Mouse (Mus musculus) heart, embryonic 10.5 days (tissue): ENCODE results near the gene Olfr958. TPM values are rescaled to one million over a fixed set of nuclear protein-coding genes. Genes with fewer than 3 reads are reported as not detected.

Experiments
- DNase-seq: peaks from one replicate; pipeline ENCODE4 v3.0.0-alpha.2; 2017; ENCODE audit warnings: low spot score
- H3K27ac ChIP-seq: fragments of 300-500 bp; sonication (generic); 2 replicates; pipeline ENCODE4 v1.5.1; 2016; ENCODE audit warnings: mild to moderate bottlenecking
- H3K27me3 ChIP-seq: fragments of 300-500 bp; sonication (generic); 2 replicates; pipeline ENCODE4 v1.6.1; 2016; ENCODE audit warnings: mild to moderate bottlenecking; ENCODE audit not compliant: poor library complexity, insufficient read depth, severe bottlenecking
- H3K36me3 ChIP-seq: fragments of 300-500 bp; sonication (generic); 2 replicates; pipeline ENCODE4 v1.6.1; 2016; ENCODE audit warnings: mild to moderate bottlenecking, moderate library complexity
- H3K4me1 ChIP-seq: fragments of 300-500 bp; sonication (generic); 2 replicates; pipeline ENCODE4 v1.6.1; 2016; ENCODE audit warnings: mild to moderate bottlenecking
- H3K4me3 ChIP-seq: fragments of 300-500 bp; sonication (generic); 2 replicates; pipeline ENCODE4 v1.5.1; 2016; ENCODE audit warnings: mild to moderate bottlenecking, moderate library complexity
- H3K9me3 ChIP-seq: fragments of 300-500 bp; sonication (generic); 2 replicates; pipeline ENCODE4 v1.6.1; 2016; ENCODE audit warnings: mild to moderate bottlenecking, moderate library complexity
- WGBS: fragments of 180-500 bp; shearing (Covaris S2); methylation state at CpG from one replicate; pipeline ENCODE4 v1.1.7; 2016; 5-methylcytosine and 5-hydroxymethylcytosine counted together
- polyA plus RNA-seq: library from polyadenylated mRNA; unstranded; fragments of >200 nt; fragmentation: Nextera tagmentation; extraction: Ambion mirVana; gene quantifications from 2 replicates; pipeline ENCODE4 v1.2.1, GENCODE M21; 2016

Olfr958 gene
- not detected in 2 replicates for polyA plus RNA-seq

- Histone ChIP-seq H3K4me3 (no peak within 1 kb of the TSS), H3K4me1 (no peaks in the 10 kb centered on the region), H3K36me3 (no peaks in the 10 kb centered on the region), H3K27ac (no peak within 1 kb of the TSS), H3K9me3 (no peaks in the 10 kb centered on the region), H3K27me3 (no peaks in the 10 kb centered on the region)
- WGBS: 74% methylated on average over 2 of the region's 2 CpGs
- no peak for DNase-seq
These were observed at the start of gene Olfr958 for GRCm38 (mm10) chr9:39553946-39554345. Gene Olfr958, minus strand, starts transcription at chr9:39554054.

- Histone ChIP-seq H3K4me3 (peak overlapping the region; percentile 63), H3K36me3 (no peaks in the 10 kb centered on the region), H3K27ac (no peak overlapping the region), H3K27me3 (no peaks in the 10 kb centered on the region), H3K4me1 (no peaks in the 10 kb centered on the region), H3K9me3 (no peaks in the 10 kb centered on the region)
- WGBS: under 1% methylated on average over 9 of the region's 9 CpGs
- DNase-seq: no peak
These were observed 49.5 kb upstream of the Olfr958 start for GRCm38 (mm10) chr9:39603333-39603845.

- WGBS: under 1% methylated on average over 19 of the region's 19 CpGs
- no peak overlapping the region for H3K27ac ChIP-seq
These were observed 48.9 kb upstream of the Olfr958 start for GRCm38 (mm10) chr9:39602536-39603332.

GRCm38 (mm10) chr9:39577050-39577449 lies 23.2 kb upstream of the Olfr958 start:
- Histone ChIP-seq H3K4me3 (no peak overlapping the region), H3K27ac (peak overlapping the region; percentile 29; the same call in 1 of the 2 replicates), H3K36me3 (no peaks in the 10 kb centered on the region), H3K27me3 (no peaks in the 10 kb centered on the region), H3K9me3 (no peaks in the 10 kb centered on the region), H3K4me1 (no peaks in the 10 kb centered on the region)
- 58% methylated on average over 5 of the region's 5 CpGs for WGBS
- DNase-seq: no peak

More at GRCm38 (mm10) chr9:39602536-39603332, 48.9 kb upstream of the Olfr958 start:
- Histone ChIP-seq H3K27me3 (no peaks in the 10 kb centered on the region), H3K4me3 (peak overlapping the region; percentile 63), H3K9me3 (no peaks in the 10 kb centered on the region), H3K4me1 (no peaks in the 10 kb centered on the region), H3K36me3 (no peaks in the 10 kb centered on the region)
- no peak for DNase-seq

- H3K4me1 ChIP-seq: no peaks in the 10 kb centered on the region
- H3K27ac ChIP-seq: no peak within 1 kb of the TSS
- WGBS: 83% methylated on average over 3 of the region's 3 CpGs
- no peaks in the 10 kb centered on the region for H3K27me3 ChIP-seq
- no peak within 1 kb of the TSS for H3K4me3 ChIP-seq
- no peaks in the 10 kb centered on the region for H3K36me3 ChIP-seq
- DNase-seq: no peak
- no peaks in the 10 kb centered on the region for H3K9me3 ChIP-seq
These were observed 21.6 kb upstream of the Olfr958 start, which contains the start of gene Olfr959 for GRCm38 (mm10) chr9:39575469-39575868. Gene Olfr959, minus strand, starts transcription at chr9:39575569.

- Histone ChIP-seq H3K4me3 (no peak overlapping the region), H3K36me3 (no peaks in the 10 kb centered on the region), H3K27me3 (no peaks in the 10 kb centered on the region), H3K9me3 (no peaks in the 10 kb centered on the region), H3K4me1 (no peaks in the 10 kb centered on the region), H3K27ac (no peak overlapping the region)
- DNase-seq: no peak
These were observed 4.4 kb upstream of the Olfr958 start for GRCm38 (mm10) chr9:39558349-39558647.

- Histone ChIP-seq H3K27ac (no peak overlapping the region), H3K9me3 (no peaks in the 10 kb centered on the region), H3K36me3 (no peaks in the 10 kb centered on the region), H3K4me3 (no peak overlapping the region), H3K27me3 (no peaks in the 10 kb centered on the region), H3K4me1 (no peaks in the 10 kb centered on the region)
- WGBS: 54% methylated on average over 3 of the region's 3 CpGs
- no peak for DNase-seq
These were observed 3.9 kb upstream of the Olfr958 start for GRCm38 (mm10) chr9:39557529-39558348.

GRCm38 (mm10) chr9:39550806-39551205 lies 3.0 kb downstream of the Olfr958 start:
- Histone ChIP-seq H3K27ac (no peak overlapping the region), H3K4me1 (no peaks in the 10 kb centered on the region), H3K4me3 (no peak overlapping the region), H3K36me3 (no peaks in the 10 kb centered on the region), H3K27me3 (no peaks in the 10 kb centered on the region), H3K9me3 (no peaks in the 10 kb centered on the region)
- no peak for DNase-seq
- WGBS: 82% methylated on average over 5 of the region's 5 CpGs

GRCm38 (mm10) chr9:39523616-39524285 lies 30.1 kb downstream of the Olfr958 start:
- WGBS: 81% methylated on average over 1 of the region's 1 CpGs
- Histone ChIP-seq H3K27ac (no peak overlapping the region), H3K27me3 (no peaks in the 10 kb centered on the region), H3K9me3 (no peaks in the 10 kb centered on the region), H3K4me1 (no peaks in the 10 kb centered on the region), H3K36me3 (no peaks in the 10 kb centered on the region), H3K4me3 (no peak overlapping the region)
- DNase-seq: no peak

- H3K27me3 ChIP-seq: no peaks in the 10 kb centered on the region
- H3K9me3 ChIP-seq: no peaks in the 10 kb centered on the region
- H3K4me3 ChIP-seq: no peak overlapping the region
- H3K27ac ChIP-seq: no peak overlapping the region
- no peak for DNase-seq
- H3K36me3 ChIP-seq: no peaks in the 10 kb centered on the region
- H3K4me1 ChIP-seq: no peaks in the 10 kb centered on the region; the same call in 1 of the 2 replicates
These were observed 35.3 kb downstream of the Olfr958 start for GRCm38 (mm10) chr9:39518595-39518994.

- Histone ChIP-seq H3K36me3 (no peaks in the 10 kb centered on the region), H3K27me3 (no peaks in the 10 kb centered on the region), H3K9me3 (no peaks in the 10 kb centered on the region), H3K4me1 (no peaks in the 10 kb centered on the region; the same call in 1 of the 2 replicates), H3K4me3 (no peak within 1 kb of the TSS), H3K27ac (no peak within 1 kb of the TSS)
- no peak for DNase-seq
- 76% methylated on average over 3 of the region's 3 CpGs for WGBS
These were observed 38.3 kb downstream of the Olfr958 start, which contains the start of gene Olfr957 for GRCm38 (mm10) chr9:39515531-39515930. Gene Olfr957, minus strand, starts transcription at chr9:39515809.

- Histone ChIP-seq H3K9me3 (no peaks in the 10 kb centered on the region), H3K4me1 (no peaks in the 10 kb centered on the region), H3K27me3 (no peaks in the 10 kb centered on the region), H3K4me3 (no peak overlapping the region), H3K36me3 (no peaks in the 10 kb centered on the region), H3K27ac (no peak overlapping the region)
- 72% methylated on average over 9 of the region's 9 CpGs for WGBS
- no peak for DNase-seq
These were observed 44.4 kb downstream of the Olfr958 start for GRCm38 (mm10) chr9:39509412-39509811.
